Mouse (Mus musculus) left cerebral cortex, adult 9 months (tissue): ENCODE data around the gene Gtf3c5.

ENCODE experiments used
- DNase-seq, 2 experiments: peaks; one replicate each; pipeline ENCODE4 v3.0.0; 2022; ENCODE audit warnings: low spot score in 2 of 2

The Gtf3c5 gene

GRCm38 (mm10) chr2:28583651-28584050 lies at the start of gene Gtf3c5:
Gtf3c5 (minus strand) TSS chr2:28583751.
- no peak for DNase-seq

- no peak for DNase-seq
Observed at GRCm38 (mm10) chr2:28633136-28633535, 49.6 kb upstream of the Gtf3c5 start.

GRCm38 (mm10) chr2:28632626-28633025 lies 49.1 kb upstream of the Gtf3c5 start:
- DNase-seq = no peak

- DNase-seq = no peak
Observed at GRCm38 (mm10) chr2:28629911-28630381, 46.4 kb upstream of the Gtf3c5 start.

- no peak for DNase-seq
Observed at GRCm38 (mm10) chr2:28628053-28628452, 44.5 kb upstream of the Gtf3c5 start.

GRCm38 (mm10) chr2:28626038-28626437 lies 42.5 kb upstream of the Gtf3c5 start:
- no peak for DNase-seq

GRCm38 (mm10) chr2:28624870-28625269 lies 41.3 kb upstream of the Gtf3c5 start:
- no peak for DNase-seq

- no peak for DNase-seq
Observed at GRCm38 (mm10) chr2:28622521-28623124, 39.1 kb upstream of the Gtf3c5 start.

- DNase-seq = no peak
Observed at GRCm38 (mm10) chr2:28621664-28622171, 38.2 kb upstream of the Gtf3c5 start, which contains the start of gene Gfi1b. Gfi1b (minus strand) TSS chr2:28621982.

- DNase-seq = no peak
Observed at GRCm38 (mm10) chr2:28621111-28621510, 37.6 kb upstream of the Gtf3c5 start.

- DNase-seq = no peak
Observed at GRCm38 (mm10) chr2:28620522-28620921, 37.0 kb upstream of the Gtf3c5 start.

- DNase-seq = no peak
Observed at GRCm38 (mm10) chr2:28619369-28619768, 35.8 kb upstream of the Gtf3c5 start.

- DNase-seq = no peak
Observed at GRCm38 (mm10) chr2:28618777-28619336, 35.3 kb upstream of the Gtf3c5 start.

- no peak for DNase-seq
Observed at GRCm38 (mm10) chr2:28617498-28618486, 34.2 kb upstream of the Gtf3c5 start.

GRCm38 (mm10) chr2:28616874-28617273 lies 33.3 kb upstream of the Gtf3c5 start:
- no peak for DNase-seq

GRCm38 (mm10) chr2:28616358-28616757 lies 32.8 kb upstream of the Gtf3c5 start:
- no peak for DNase-seq

GRCm38 (mm10) chr2:28613599-28613998 lies 30.0 kb upstream of the Gtf3c5 start:
- no peak for DNase-seq

GRCm38 (mm10) chr2:28612436-28613063 lies 29.0 kb upstream of the Gtf3c5 start:
- DNase-seq = no peak

- no peak for DNase-seq
Observed at GRCm38 (mm10) chr2:28611407-28611787, 27.8 kb upstream of the Gtf3c5 start.

GRCm38 (mm10) chr2:28610716-28611406 lies 27.3 kb upstream of the Gtf3c5 start:
- DNase-seq = no peak

- DNase-seq = no peak
Observed at GRCm38 (mm10) chr2:28609851-28610250, 26.3 kb upstream of the Gtf3c5 start.
